Mouse (Mus musculus): ENCODE results near the gene Ntrk3.
A peak's percentile ranks its signal among the peaks of the same experiment; 100 is the strongest.

Ntrk3 gene

DNA sequence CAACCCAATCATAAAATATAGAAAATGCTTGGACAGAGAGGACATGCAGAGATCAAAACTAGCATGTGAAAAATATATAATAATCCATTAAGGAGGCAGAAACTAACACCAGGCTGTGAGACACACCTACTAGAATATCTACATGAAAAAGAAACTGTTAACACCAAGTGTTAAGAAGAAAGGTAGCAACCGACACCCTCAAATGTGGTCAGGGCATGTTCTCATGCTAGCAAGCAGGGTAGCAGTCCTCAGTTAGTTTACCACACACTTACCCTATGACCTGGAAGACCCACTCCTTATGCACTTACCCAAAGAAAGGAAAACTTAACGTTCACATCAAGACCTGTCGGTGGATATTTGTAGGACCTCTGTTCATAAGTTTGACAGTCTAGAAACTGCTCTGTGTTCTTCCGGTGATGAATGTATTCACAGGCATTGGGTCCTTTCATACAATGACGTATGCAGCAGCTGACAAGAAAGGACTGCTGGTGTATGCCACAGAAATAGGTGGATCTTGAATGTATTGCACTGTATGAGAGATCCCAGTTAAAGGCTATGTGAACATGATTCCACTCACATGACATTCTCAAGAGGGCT lies at the start of gene Ntrk3:
Ntrk3 (minus strand) TSS at position 399 of the 597 bp plus-strand sequence.
- no peak for DNase-seq (ENCODE audit: low spot score in 2 of 2)

- DNase-seq (ENCODE audit: low spot score in 2 of 2): no peak
Observed at GRCm38 (mm10) chr7:78785906-78786305, 48.1 kb upstream of the Ntrk3 start.

DNA sequence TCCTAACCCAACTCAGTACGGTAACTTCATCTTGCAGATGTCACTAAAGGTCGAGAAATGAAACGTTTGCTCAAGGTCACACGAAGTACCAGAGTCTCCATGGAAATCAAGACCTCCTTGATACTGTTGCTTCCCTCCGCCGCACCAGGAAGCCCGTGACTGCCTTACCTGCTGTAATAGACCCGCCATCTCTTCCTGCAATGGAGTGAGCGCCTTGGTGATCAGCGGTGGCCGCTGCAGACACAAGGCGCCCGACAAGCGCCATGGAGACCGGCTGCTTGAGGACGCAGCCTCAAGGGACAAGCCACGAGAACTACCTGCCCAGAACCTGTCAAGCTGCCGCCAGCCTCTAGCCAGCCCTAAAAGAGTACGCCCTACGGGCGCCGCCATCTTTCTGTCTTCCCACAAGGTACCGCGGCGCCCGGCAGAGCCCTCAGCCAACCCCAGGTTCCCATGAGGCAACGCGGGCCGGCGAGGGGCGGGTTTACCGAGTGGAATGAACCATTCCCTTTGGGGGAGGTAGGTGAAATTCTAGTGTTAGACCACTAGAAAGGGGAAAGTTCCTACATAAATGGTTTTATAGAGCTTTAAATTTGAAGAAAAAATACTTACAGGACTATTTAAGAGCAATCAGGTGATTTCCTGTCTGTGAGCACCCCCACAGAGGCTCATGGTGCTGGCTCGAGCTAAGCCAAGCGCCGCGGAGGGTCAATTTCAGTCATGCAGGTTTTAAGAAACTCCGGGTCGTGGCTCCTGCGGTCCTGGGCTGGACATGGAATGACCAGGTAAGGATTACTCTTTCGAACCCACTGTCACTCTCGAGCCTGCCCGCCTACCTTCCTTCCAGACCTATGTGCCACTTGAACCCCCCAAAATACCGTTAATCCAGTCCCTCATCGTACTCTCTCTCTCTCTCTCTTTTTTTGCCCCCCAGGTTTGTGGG lies 45.1 kb upstream of the Ntrk3 start, which contains the start of the genes Mrps11 and Mrpl46:
Mrps11 (plus strand) TSS at position 481 of the 943 bp plus-strand sequence.
Mrpl46 (minus strand) TSS at position 893 of the 943 bp plus-strand sequence.
- peak; percentile 52 to 84 for DNase-seq (ENCODE audit: low spot score in 2 of 2)

DNA sequence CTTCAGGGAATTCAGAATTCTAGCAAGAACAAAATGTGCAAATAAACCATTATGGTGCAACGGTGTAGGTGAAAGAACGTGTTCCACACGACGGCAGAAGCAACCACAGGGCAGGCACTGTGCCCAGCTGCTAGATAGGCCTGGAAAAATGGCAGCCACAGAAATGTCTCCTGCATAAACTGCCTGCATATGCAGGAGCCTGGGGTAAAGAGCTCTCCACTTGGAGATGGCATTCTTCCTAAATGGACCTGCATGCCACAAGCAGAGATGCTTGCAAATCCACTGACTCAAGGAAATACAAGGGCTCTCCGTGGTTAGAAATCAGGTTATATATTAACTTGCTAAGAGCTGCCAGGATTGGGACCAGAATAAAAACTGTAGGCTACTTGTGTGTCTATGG lies 40.9 kb upstream of the Ntrk3 start:
- DNase-seq (ENCODE audit: low spot score in 2 of 2): no peak

DNA sequence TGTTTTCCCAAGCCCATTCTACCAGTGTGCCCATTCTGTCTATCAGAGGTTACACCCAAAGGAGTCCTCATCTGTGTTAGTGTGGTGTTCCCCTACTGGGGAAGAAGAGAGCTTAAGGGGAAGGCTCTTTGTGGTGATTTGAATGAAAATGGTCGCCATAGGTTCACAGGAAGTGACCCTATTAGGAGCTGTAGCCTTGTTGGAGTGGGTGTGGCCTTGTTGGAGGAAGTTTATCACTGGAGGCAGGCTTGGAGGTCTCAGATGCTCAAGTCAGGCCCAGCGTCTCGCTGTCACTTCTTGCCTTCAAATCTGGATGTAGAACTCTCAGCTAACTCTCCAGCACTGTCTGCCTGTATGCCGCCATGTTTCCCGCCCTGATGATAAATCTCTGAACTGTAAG lies 33.1 kb upstream of the Ntrk3 start:
- DNase-seq (ENCODE audit: low spot score in 2 of 2): no peak

- DNase-seq (ENCODE audit: low spot score in 2 of 2): no peak
Observed at GRCm38 (mm10) chr7:78769075-78769652, 31.4 kb upstream of the Ntrk3 start.

GRCm38 (mm10) chr7:78767929-78768531 lies 30.2 kb upstream of the Ntrk3 start:
- no peak for DNase-seq (ENCODE audit: low spot score in 2 of 2)

GRCm38 (mm10) chr7:78766019-78766683 lies 28.3 kb upstream of the Ntrk3 start:
- peak; percentile 62 to 93 for DNase-seq (ENCODE audit: low spot score in 2 of 2)

GRCm38 (mm10) chr7:78765215-78765631 lies 27.4 kb upstream of the Ntrk3 start:
- DNase-seq (ENCODE audit: low spot score in 2 of 2): no peak

GRCm38 (mm10) chr7:78763801-78764200 lies 26.0 kb upstream of the Ntrk3 start:
- DNase-seq (ENCODE audit: low spot score in 2 of 2): no peak

DNA sequence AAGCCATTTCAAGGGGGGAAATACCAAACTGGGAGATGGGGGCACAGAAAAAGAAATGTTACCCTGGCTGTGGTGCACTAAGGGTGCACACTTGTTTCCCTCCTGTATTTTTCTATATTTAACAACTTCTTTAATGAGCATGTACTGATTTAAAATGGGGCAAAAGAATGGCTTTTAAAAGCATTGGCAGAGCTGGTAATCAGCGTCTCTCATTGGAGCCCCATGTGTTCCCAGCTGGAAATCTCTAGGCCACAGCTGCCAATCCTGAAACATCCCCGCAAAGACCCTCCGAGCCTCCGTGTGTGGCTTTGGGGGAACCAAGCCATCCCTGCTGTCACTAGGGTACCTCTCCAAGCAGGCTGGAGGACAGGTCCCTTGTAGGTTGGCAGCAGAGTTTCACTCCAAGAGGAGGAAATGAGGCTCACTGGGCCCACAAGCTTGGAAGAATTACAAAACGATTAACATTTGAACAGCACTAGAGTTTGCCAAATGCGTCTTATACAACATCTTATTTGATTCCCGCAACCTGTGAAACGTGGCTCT lies 16.7 kb upstream of the Ntrk3 start:
- DNase-seq (ENCODE audit: low spot score in 2 of 2): no peak

DNA sequence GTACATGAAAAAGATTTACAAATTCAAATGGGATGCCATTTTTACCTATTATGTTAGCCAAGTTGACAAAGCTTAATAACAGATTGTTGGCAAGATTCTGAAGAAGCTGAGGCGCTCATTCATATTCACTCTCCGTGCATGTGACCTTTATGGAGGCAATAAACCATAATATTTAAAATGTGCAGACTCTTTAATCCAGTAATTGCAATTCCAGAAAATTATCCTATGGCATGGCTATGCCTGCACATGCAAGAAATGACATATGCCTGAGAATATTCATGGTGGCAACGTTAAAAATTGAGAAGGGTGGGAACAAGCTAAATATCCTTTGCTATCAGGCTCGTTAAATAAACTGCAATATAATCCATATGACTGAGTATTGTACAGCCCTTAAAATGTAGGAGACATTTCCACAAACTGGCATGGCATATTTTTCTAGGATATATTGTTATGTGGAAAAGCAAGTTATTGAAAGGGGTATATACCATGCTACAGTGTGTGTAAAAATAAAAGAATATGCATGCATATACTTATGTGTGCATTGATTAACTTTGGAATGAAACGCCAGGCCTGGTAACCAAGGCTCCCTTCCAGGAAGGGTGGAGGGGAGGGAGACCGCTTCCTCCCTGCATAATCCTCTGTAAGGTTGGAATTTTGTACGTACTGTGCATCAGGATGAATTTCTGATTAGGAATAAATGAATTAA lies 16.1 kb upstream of the Ntrk3 start:
- no peak for DNase-seq (ENCODE audit: low spot score in 2 of 2)

GRCm38 (mm10) chr7:78752961-78753360 lies 15.1 kb upstream of the Ntrk3 start:
- DNase-seq (ENCODE audit: low spot score in 2 of 2): no peak

GRCm38 (mm10) chr7:78743731-78744385 lies 6.0 kb upstream of the Ntrk3 start:
- DNase-seq (ENCODE audit: low spot score in 2 of 2): no peak

GRCm38 (mm10) chr7:78739351-78740000 lies 1.7 kb upstream of the Ntrk3 start:
- DNase-seq (ENCODE audit: low spot score in 2 of 2): no peak

DNA sequence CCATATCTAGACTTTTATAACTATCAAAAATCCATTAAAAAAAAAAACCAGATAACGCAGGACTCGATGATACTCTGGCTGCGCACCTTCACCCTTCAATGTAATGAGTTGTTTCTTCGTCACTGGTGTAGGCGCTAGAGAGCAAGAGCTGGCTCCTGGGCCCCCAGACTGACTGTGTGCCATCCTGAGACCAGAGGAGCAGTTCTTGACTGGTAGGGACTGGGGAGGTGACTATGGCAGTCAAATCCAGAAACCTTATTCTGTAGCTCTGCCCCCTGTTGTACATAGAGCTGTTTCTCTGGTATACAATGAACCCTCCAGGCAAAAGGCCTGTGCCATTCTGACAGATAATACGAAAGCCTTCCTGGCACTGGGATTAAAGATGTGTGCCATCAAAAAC lies 616 bp downstream of the Ntrk3 start:
- no peak for DNase-seq (ENCODE audit: low spot score in 2 of 2)

- DNase-seq (ENCODE audit: low spot score in 2 of 2): peak in 1 of 2 experiments; percentile 71
Observed at GRCm38 (mm10) chr7:78731391-78731790, 6.4 kb downstream of the Ntrk3 start.

GRCm38 (mm10) chr7:78724591-78724990 lies 13.2 kb downstream of the Ntrk3 start:
- no peak for DNase-seq (ENCODE audit: low spot score in 2 of 2)

- peak in 1 of 2 experiments; percentile 62 for DNase-seq (ENCODE audit: low spot score in 2 of 2)
Observed at GRCm38 (mm10) chr7:78722051-78722450, 15.8 kb downstream of the Ntrk3 start.
